In the genomic region with DNA sequence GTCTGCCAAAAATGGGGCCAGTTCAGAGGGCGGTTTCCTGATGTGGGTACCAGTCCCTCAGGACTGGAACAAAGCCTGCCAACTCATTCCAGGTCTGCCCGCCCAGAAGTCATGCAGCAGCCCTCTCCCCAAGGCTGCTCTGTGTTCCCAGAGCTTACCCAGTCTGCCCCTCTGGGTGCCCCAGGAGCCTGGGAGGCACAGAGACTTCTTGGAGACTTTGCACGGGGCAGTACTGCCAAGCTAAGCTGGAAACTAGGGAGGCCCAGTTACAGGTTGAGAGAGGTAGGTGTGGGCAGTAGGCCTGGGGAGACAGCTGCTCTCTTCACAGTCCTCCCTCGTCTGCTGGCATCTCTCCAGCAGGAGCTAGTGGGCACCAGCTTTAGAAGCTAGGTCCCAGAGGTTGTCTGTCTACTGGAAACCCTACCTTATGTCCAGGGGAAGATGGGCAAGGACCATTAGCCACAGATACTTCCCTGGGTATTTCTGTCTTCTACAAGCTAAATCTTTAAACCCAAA, we compare ENCODE assay signal across 8 mouse cellular contexts.
"Had no signal": no experiment of that assay in that cellular context is flagged by ENCODE, and none has a peak within 500 bp of the region (broad histone marks: within the 10 kb centered on the region; RNA-seq: fewer than 3 reads in every experiment).

No protein-coding gene starts in this region.

- H3K27ac ChIP-seq: limb, embryonic 12.5 days; liver, embryonic 14.5 days had no signal

- H3K4me3 ChIP-seq: limb, embryonic 12.5 days had no signal

- H3K4me1 ChIP-seq: limb, embryonic 12.5 days had no signal

- H3K27me3 ChIP-seq: limb, embryonic 12.5 days had no signal

- DNase-seq: kidney, adult 11 months; kidney, postnatal 10 days; kidney, postnatal 4 days; lung, adult 18-20 months; thymus, adult 18-20 months; thymus, postnatal 14 days had no signal

- H3K36me3 ChIP-seq: limb, embryonic 12.5 days had no signal
